Mouse (Mus musculus): ENCODE results near the gene Frmd4a.

- TF ChIP-seq CTCF (IDR thresholded peaks at IDR 0.05; ENCODE audit: low read depth): no peak
- no peak for TF ChIP-seq EP300 (IDR thresholded peaks at IDR 0.05; ENCODE audit: low read depth)
Measured at GRCm38 (mm10) chr2:4547003-4547662, 529.6 kb downstream of the Frmd4a start.

Data from heart, postnatal 0 days (tissue).